Comparison of ENCODE assay signal across 24 mouse cellular contexts in the genomic region with DNA sequence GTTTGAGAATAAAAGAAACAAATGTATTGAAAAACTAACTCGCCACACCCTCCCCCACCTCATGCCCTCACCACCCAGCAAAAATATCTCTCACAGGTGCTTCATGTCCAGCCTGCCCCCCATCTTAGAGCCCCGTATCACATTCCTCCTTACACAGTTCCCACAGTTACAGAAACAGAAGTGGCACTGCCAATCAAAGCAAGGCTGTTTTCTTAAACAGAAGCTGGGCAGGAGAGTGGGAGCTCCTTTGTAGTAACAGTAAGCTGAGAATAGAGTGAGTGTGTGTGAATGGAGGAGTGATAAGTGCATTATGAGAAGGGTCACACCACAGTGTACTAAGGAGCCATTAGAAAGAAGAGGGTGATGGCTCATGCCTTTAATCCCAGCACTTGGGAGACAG.
"Had no signal": no experiment of that assay in that cellular context is flagged by ENCODE, and none has a peak within 500 bp of the region (broad histone marks: within the 10 kb centered on the region; RNA-seq: fewer than 3 reads in every experiment).

No protein-coding gene starts in this region.

- H3K36me3 ChIP-seq: forebrain, embryonic 15.5 days; heart, embryonic 10.5 days; heart, embryonic 13.5 days; heart, embryonic 15.5 days; hindbrain, embryonic 13.5 days; hindbrain, embryonic 15.5 days; limb, embryonic 13.5 days; limb, embryonic 15.5 days; liver, embryonic 12.5 days had no signal

- H3K4me3 ChIP-seq: forebrain, embryonic 15.5 days; heart, adult 2 months; heart, embryonic 10.5 days; heart, embryonic 13.5 days; heart, embryonic 15.5 days; hindbrain, embryonic 13.5 days; hindbrain, embryonic 15.5 days; limb, embryonic 13.5 days; limb, embryonic 15.5 days; liver, embryonic 12.5 days had no signal

- H3K4me2 ChIP-seq: forebrain, embryonic 15.5 days; heart, embryonic 13.5 days; heart, embryonic 15.5 days; hindbrain, embryonic 13.5 days; hindbrain, embryonic 15.5 days; limb, embryonic 13.5 days; limb, embryonic 15.5 days; liver, embryonic 12.5 days had no signal

- DNase-seq: forebrain, postnatal 0 days; gastrocnemius, postnatal 10 days; gastrocnemius, postnatal 25 days; heart, adult 2 months; heart, postnatal 14 days; heart, postnatal 36 days; kidney, adult 11 months; kidney, adult 2 months; kidney, postnatal 14 days; layer of hippocampus, adult 9-11 months; layer of hippocampus, postnatal 36 days; left cerebral cortex, postnatal 4 days had no signal

- ATAC-seq: forebrain, embryonic 15.5 days; forebrain, postnatal 0 days; hindbrain, postnatal 0 days; intestine, embryonic 16.5 days; liver, embryonic 12.5 days had no signal

- H3K9me3 ChIP-seq: forebrain, embryonic 15.5 days; heart, embryonic 10.5 days; heart, embryonic 13.5 days; heart, embryonic 15.5 days; hindbrain, embryonic 13.5 days; hindbrain, embryonic 15.5 days; limb, embryonic 13.5 days; limb, embryonic 15.5 days; liver, embryonic 12.5 days had no signal

- H3K9ac ChIP-seq: forebrain, embryonic 15.5 days; forebrain, postnatal 0 days; heart, embryonic 13.5 days; heart, embryonic 15.5 days; hindbrain, embryonic 13.5 days; hindbrain, embryonic 15.5 days; limb, embryonic 13.5 days; limb, embryonic 15.5 days; liver, embryonic 12.5 days; liver, embryonic 14.5 days had no signal

- H3K27me3 ChIP-seq: forebrain, embryonic 15.5 days; heart, embryonic 13.5 days; heart, embryonic 15.5 days; hindbrain, embryonic 13.5 days; hindbrain, embryonic 15.5 days; limb, embryonic 13.5 days; limb, embryonic 15.5 days; liver, embryonic 12.5 days had no signal

- H3K27ac ChIP-seq: forebrain, embryonic 15.5 days; heart, adult 2 months; heart, embryonic 10.5 days; heart, embryonic 13.5 days; heart, embryonic 15.5 days; hindbrain, embryonic 13.5 days; hindbrain, embryonic 15.5 days; hindbrain, postnatal 0 days; limb, embryonic 13.5 days; limb, embryonic 15.5 days; liver, embryonic 12.5 days; liver, embryonic 14.5 days had no signal
